Mouse (Mus musculus): ENCODE measurements at regions not wholly inside any gene's neighbourhood (a gene's known extent, or its start where the extent isn't known, plus 50 kb on each side); places are given as distances from the start of the nearest gene placed in this dataset.
A peak's percentile ranks its signal among the peaks of the same experiment; 100 is the strongest.

DNA sequence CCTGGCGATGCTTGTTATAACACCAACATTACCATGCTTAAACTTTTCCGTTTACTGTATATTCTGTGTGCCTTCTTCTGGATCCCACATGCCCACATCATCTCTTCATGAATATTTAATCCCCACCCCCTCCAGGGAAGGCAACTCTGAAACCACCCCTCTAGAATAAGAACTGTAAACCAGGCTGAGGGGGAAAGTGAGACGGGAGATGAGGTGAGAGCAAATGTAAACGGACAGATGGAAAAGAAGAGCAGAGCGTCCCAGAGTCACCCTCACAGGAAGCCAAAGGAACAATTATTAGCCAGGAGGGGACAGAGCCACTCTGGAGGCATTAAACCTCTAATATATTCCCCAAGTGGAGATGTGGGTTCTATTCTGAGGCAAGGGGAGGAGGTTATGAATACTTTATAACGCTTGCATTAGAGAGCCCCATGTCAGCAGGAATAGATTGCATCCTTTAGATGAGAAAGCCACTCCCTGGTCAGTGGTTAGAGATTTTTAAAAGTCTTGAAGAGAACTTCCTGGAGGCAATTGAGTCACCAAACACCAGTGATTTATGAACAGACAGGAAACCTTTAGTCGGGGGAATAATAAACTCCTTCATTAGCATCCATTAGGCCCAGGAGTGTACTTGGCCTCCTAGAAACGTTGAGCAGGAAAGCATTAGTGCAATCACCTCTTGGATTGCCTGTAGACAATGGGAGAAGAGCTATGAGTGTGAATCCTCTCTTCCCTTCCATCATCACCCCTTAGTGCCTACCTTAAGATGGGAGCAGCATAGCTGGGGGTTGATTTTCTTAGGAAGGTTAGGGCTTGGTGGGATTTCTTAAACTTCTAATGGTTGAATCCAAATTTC, 220.1 kb downstream of the Elavl2 start:
- Histone ChIP-seq H3K27ac (replicated peaks) (no peak overlapping the region), H3K4me1 (no peaks in the 10 kb centered on the region), H3K4me2 (no peak overlapping the region), H3K4me3 (no peak overlapping the region), H3K9ac (no peak overlapping the region), H3K9me3 (no peaks in the 10 kb centered on the region), H3K36me3 (no peaks in the 10 kb centered on the region), H3K27me3 (replicated peaks) (no peaks in the 10 kb centered on the region)
- no peak for ATAC-seq (ENCODE audit: extremely low read depth, insufficient number of reproducible peaks, low FRiP score, low TSS enrichment)
- WGBS: 62% methylated on average over 8 of the region's 8 CpGs

DNA sequence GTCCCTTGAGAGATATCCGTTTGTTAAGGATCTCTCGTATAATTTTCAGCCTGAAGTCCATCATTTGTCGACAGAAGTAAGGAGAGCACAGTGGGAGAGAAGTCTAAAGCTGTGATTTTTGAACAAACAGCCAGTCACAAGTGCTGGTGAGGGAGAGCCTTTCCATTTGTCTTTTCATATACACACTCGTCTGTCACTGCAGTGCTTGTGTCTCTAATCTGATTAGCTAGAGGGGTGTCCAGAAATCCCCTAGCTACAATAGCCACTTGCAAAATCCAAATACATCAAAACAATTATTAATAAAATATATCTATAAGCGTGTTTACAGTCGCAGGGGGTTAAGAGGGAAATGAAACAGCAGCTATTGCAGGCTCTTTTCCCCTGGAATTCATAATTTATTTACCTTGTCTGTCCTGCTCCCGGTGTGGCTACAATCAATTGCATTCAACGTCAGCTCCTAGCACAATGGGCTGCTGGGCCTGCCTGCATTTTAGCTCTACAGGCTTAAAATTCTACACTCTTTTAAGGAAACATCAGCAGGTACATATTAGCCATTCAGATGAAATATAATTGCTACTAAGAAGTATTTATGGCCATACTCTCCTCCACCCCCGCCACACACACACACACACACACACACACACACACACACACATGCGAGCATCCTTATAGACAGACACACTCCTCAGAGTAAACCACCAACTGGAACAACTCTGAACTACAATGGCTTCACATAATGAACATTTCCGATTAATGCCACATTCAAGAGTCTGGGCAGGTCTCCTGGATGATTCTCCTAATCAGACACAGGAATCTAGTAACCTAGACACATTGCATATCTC, 236.1 kb downstream of the Elavl2 start:
- no peak overlapping the region for H3K27ac ChIP-seq (replicated peaks)
- no peak for ATAC-seq (ENCODE audit: extremely low read depth, insufficient number of reproducible peaks, low FRiP score, low TSS enrichment)

GRCm38 (mm10) chr4:91157047-91157446, 243.5 kb downstream of the Elavl2 start:
- H3K4me2 ChIP-seq: no peak overlapping the region
- no peaks in the 10 kb centered on the region for H3K27me3 ChIP-seq (replicated peaks)
- WGBS: 52% methylated on average over 7 of the region's 7 CpGs
- H3K9ac ChIP-seq: no peak overlapping the region
- H3K4me1 ChIP-seq: no peaks in the 10 kb centered on the region
- no peak for ATAC-seq (ENCODE audit: extremely low read depth, insufficient number of reproducible peaks, low FRiP score, low TSS enrichment)
- H3K36me3 ChIP-seq: no peaks in the 10 kb centered on the region
- no peaks in the 10 kb centered on the region for H3K9me3 ChIP-seq
- H3K27ac ChIP-seq (replicated peaks): no peak overlapping the region
- H3K4me3 ChIP-seq: no peak overlapping the region

More for the DNA sequence above, 236.1 kb downstream of the Elavl2 start:
- Histone ChIP-seq H3K4me3 (no peak overlapping the region), H3K27me3 (replicated peaks) (no peaks in the 10 kb centered on the region), H3K9me3 (no peaks in the 10 kb centered on the region), H3K9ac (no peak overlapping the region), H3K36me3 (no peaks in the 10 kb centered on the region), H3K4me1 (no peaks in the 10 kb centered on the region), H3K4me2 (no peak overlapping the region)
- WGBS: 67% methylated on average over 11 of the region's 11 CpGs

DNA sequence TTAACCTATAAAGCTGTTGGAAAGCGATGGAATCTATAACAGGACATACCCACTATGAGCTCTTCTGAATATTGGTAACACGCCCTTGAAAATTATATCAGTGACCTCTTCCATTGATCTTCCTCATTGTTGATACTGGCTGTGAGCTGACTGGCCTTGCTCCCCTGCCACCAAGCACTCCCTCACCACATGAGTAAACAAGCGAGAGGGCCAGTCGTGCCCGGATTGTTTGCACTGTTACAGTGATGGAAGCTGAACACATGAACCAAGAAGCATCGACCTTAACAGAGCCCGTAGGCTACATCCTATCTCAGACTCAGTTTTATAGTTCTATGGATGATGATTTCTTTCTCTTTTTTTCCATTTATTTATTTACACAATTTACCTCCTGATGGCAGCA, 255.9 kb downstream of the Elavl2 start:
- no peaks in the 10 kb centered on the region for H3K27me3 ChIP-seq (replicated peaks)

GRCm38 (mm10) chr4:91143906-91144305, 256.7 kb downstream of the Elavl2 start:
- no peak overlapping the region for H3K4me2 ChIP-seq
- no peaks in the 10 kb centered on the region for H3K36me3 ChIP-seq
- H3K9ac ChIP-seq: no peak overlapping the region
- no peak for ATAC-seq (ENCODE audit: extremely low read depth, insufficient number of reproducible peaks, low FRiP score, low TSS enrichment)
- H3K9me3 ChIP-seq: no peaks in the 10 kb centered on the region
- H3K4me3 ChIP-seq: no peak overlapping the region
- WGBS: 77% methylated on average over 5 of the region's 5 CpGs
- no peaks in the 10 kb centered on the region for H3K27me3 ChIP-seq (replicated peaks)
- no peaks in the 10 kb centered on the region for H3K4me1 ChIP-seq
- no peak overlapping the region for H3K27ac ChIP-seq (replicated peaks)

More for the DNA sequence above, 255.9 kb downstream of the Elavl2 start:
- H3K9me3 ChIP-seq: no peaks in the 10 kb centered on the region
- no peaks in the 10 kb centered on the region for H3K36me3 ChIP-seq
- no peak overlapping the region for H3K4me3 ChIP-seq
- H3K27ac ChIP-seq (replicated peaks): no peak overlapping the region
- ATAC-seq (ENCODE audit: extremely low read depth, insufficient number of reproducible peaks, low FRiP score, low TSS enrichment): no peak
- WGBS: 64% methylated on average over 7 of the region's 7 CpGs
- H3K9ac ChIP-seq: no peak overlapping the region
- H3K4me2 ChIP-seq: no peak overlapping the region
- no peaks in the 10 kb centered on the region for H3K4me1 ChIP-seq

GRCm38 (mm10) chr4:91135327-91135726, 265.3 kb downstream of the Elavl2 start:
- 19% methylated on average over 3 of the region's 3 CpGs for WGBS
- Histone ChIP-seq H3K9me3 (no peaks in the 10 kb centered on the region), H3K36me3 (no peaks in the 10 kb centered on the region), H3K4me3 (no peak overlapping the region), H3K27ac (replicated peaks) (peak overlapping the region; percentile 71), H3K27me3 (replicated peaks) (no peaks in the 10 kb centered on the region), H3K9ac (no peak overlapping the region), H3K4me1 (peaks cover 13% of the 10 kb centered on the region), H3K4me2 (no peak overlapping the region; the same call in 1 of the 2 replicates)
- ATAC-seq (ENCODE audit: extremely low read depth, insufficient number of reproducible peaks, low FRiP score, low TSS enrichment): no peak

- Histone ChIP-seq H3K4me2 (no peak overlapping the region), H3K9me3 (no peaks in the 10 kb centered on the region), H3K4me3 (no peak overlapping the region), H3K27me3 (replicated peaks) (no peaks in the 10 kb centered on the region), H3K4me1 (peaks cover 13% of the 10 kb centered on the region), H3K27ac (replicated peaks) (no peak overlapping the region), H3K9ac (no peak overlapping the region), H3K36me3 (no peaks in the 10 kb centered on the region)
- 83% methylated on average over 7 of the region's 7 CpGs for WGBS
- no peak for ATAC-seq (ENCODE audit: extremely low read depth, insufficient number of reproducible peaks, low FRiP score, low TSS enrichment)
Measured at GRCm38 (mm10) chr4:91132266-91132665, 268.3 kb downstream of the Elavl2 start.

GRCm38 (mm10) chr4:91120277-91120676, 280.3 kb downstream of the Elavl2 start:
- H3K4me1 ChIP-seq: peaks cover 8% of the 10 kb centered on the region
- 24% methylated on average over 4 of the region's 4 CpGs for WGBS
- H3K27ac ChIP-seq (replicated peaks): no peak overlapping the region
- H3K9ac ChIP-seq: no peak overlapping the region
- H3K27me3 ChIP-seq (replicated peaks): no peaks in the 10 kb centered on the region
- no peaks in the 10 kb centered on the region for H3K9me3 ChIP-seq
- no peak overlapping the region for H3K4me3 ChIP-seq
- no peak overlapping the region for H3K4me2 ChIP-seq
- ATAC-seq (ENCODE audit: extremely low read depth, insufficient number of reproducible peaks, low FRiP score, low TSS enrichment): no peak
- no peaks in the 10 kb centered on the region for H3K36me3 ChIP-seq

DNA sequence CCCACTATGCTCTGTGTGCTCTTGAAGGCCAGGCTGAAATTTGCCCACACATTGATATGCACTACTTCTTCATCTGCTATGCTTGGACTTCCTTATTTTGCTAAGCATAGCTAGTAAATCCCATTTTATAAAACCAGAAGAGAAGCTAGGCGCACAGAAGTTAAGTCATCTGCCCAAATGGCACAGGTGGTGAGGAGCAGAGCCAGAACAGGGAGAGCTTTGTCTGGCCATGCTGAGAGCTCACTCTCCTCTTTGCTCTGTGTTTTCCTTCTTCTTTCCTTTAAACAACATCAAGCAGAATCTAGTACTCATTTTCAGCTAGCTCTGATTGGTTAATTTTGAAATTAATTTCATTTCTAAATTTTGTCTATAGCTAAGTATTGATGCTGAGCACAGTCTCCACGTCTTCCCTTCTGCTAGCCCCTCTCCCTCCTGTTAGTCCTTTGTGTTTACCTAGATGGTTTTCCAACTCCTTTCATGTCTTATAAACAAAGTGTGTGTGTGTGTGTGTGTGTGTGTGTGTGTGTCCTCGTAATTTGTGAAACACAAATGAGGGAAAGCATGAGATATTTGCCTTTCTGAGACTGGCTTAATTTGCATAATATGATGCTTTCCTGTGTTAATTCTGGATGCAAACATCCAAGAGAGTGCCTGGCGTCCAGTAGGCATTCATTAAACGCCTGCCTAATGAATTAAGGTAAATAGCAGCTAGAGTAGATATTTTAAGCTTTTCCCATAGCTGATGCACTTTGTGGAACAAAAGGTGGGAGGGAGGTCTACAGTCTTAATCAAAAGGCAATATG, 283.6 kb downstream of the Elavl2 start:
- Histone ChIP-seq H3K4me1 (peaks cover 8% of the 10 kb centered on the region), H3K9ac (no peak overlapping the region), H3K27me3 (replicated peaks) (no peaks in the 10 kb centered on the region), H3K9me3 (no peaks in the 10 kb centered on the region), H3K36me3 (no peaks in the 10 kb centered on the region), H3K27ac (replicated peaks) (no peak overlapping the region), H3K4me3 (no peak overlapping the region), H3K4me2 (no peak overlapping the region)
- WGBS: 70% methylated on average over 5 of the region's 5 CpGs
- no peak for ATAC-seq (ENCODE audit: extremely low read depth, insufficient number of reproducible peaks, low FRiP score, low TSS enrichment)

DNA sequence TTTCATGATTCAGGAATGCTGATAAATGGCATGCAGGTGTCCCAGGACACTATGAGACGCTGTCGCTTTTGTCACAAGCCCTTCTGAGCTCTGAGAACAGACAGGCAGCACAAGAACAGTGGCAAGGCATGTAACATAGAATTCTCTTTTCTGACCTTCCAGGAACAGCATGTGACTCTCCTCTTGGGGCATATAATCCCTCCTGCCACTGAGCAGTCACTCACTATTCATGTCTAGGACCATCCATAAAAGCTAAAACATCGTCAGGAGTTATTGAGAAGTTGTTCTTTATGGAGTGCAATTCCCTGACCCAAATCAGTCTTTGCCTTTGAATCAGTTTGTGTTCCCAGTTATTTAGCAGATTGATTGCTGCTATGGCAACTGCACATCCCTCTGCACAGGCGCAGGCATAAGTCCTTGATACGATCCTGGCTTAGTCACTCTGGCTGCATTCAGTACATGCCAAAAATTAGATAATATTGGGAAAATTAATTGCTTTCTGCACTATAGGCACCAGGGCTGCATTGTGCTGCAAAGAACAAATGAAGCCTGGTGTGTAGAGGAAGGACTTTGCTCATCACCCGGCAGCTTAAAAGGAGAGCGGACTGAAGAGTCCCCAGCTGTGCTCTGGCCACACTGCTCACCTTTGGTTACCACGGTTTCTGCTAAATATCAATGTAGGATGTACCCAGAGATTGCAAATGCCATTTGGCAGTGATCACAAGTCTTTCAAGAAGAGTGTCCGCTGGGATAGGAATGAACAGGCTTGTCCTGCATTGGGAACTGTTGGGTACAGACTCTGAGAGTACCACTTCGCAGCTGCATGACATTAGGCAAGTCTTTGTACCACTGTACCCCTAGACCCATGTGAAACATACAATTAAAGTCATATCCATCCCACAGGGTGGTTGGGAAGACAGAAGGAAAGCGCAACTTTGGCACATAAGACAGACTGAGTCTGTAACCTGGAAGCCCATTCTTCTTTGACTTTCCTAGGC, 288.6 kb downstream of the Elavl2 start:
- Histone ChIP-seq H3K27me3 (replicated peaks) (no peaks in the 10 kb centered on the region), H3K4me1 (no peaks in the 10 kb centered on the region), H3K4me3 (no peak overlapping the region), H3K9me3 (no peaks in the 10 kb centered on the region), H3K27ac (replicated peaks) (no peak overlapping the region), H3K9ac (no peak overlapping the region), H3K36me3 (no peaks in the 10 kb centered on the region), H3K4me2 (no peak overlapping the region)
- WGBS: 78% methylated on average over 11 of the region's 11 CpGs
- no peak for ATAC-seq (ENCODE audit: extremely low read depth, insufficient number of reproducible peaks, low FRiP score, low TSS enrichment)
